Mouse (Mus musculus) liver, adult 2 months (tissue): ENCODE measurements around the gene Ppara. TPM values are rescaled to one million over a fixed set of nuclear protein-coding genes. Genes with fewer than 3 reads are reported as not detected.

Experiments
- DNase-seq: peaks from one replicate; pipeline ENCODE4 v3.0.0-alpha.2; 2011; ENCODE audit warnings: low read depth, low spot score; ENCODE audit errors: extremely low read depth
- H3K27ac ChIP-seq: fragments of 200-500 bp; replicated peaks from 2 replicates; pipeline ENCODE4 v1.5.1; 2012; ENCODE audit warnings: low read depth, mild to moderate bottlenecking, control low read depth, inconsistent platforms, low read length; ENCODE audit not compliant: insufficient read depth
- H3K27me3 ChIP-seq: fragments of 200-500 bp; 2 replicates; pipeline ENCODE4 v1.6.1; 2012; ENCODE audit warnings: mild to moderate bottlenecking, moderate library complexity, low read length, inconsistent platforms; ENCODE audit not compliant: control insufficient read depth, insufficient read depth
- H3K36me3 ChIP-seq: fragments of 200-500 bp; 2 replicates; pipeline ENCODE4 v1.6.1; 2012; ENCODE audit warnings: low read length, inconsistent platforms; ENCODE audit not compliant: control insufficient read depth, insufficient read depth
- H3K4me1 ChIP-seq: fragments of 200-500 bp; 2 replicates; pipeline ENCODE4 v1.6.1; 2011; ENCODE audit warnings: low read length; ENCODE audit not compliant: control insufficient read depth, insufficient read depth
- H3K4me3 ChIP-seq: fragments of 200-500 bp; 2 replicates; pipeline ENCODE4 v1.5.1; 2011; ENCODE audit warnings: low read depth, mild to moderate bottlenecking, control low read depth, low read length, moderate library complexity; ENCODE audit not compliant: insufficient read depth
- H3K79me2 ChIP-seq: fragments of 200-500 bp; 2 replicates; pipeline ENCODE4 v1.6.1; 2012; ENCODE audit warnings: inconsistent platforms, mild to moderate bottlenecking, low read length, moderate library complexity; ENCODE audit not compliant: control insufficient read depth, insufficient read depth
- H3K9ac ChIP-seq: fragments of 200-500 bp; 2 replicates; pipeline ENCODE4 v1.6.1; 2012; ENCODE audit warnings: low read depth, mild to moderate bottlenecking, control low read depth, inconsistent platforms, low read length
- CTCF ChIP-seq: fragments of 200-500 bp; IDR thresholded peaks from 2 replicates; pipeline ENCODE4 v1.5.1; 2011; ENCODE audit warnings: low read depth, low read length, control low read depth
- POLR2A ChIP-seq: fragments of 200-500 bp; IDR thresholded peaks from 2 replicates; pipeline ENCODE4 v1.6.1; 2011; ENCODE audit warnings: low read length, control low read depth; ENCODE audit not compliant: insufficient read depth; ENCODE audit errors: extremely low read depth
- WGBS: fragments of 180-500 bp; shearing (Covaris S2); methylation state at CpG from one replicate; pipeline ENCODE4 v1.1.7; 2018; 5-methylcytosine and 5-hydroxymethylcytosine counted together
- polyA plus RNA-seq: library from polyadenylated mRNA; depleted of rRNA; stranded (reverse); fragments of >200 nt; gene quantifications from 2 replicates; pipeline ENCODE4 v1.2.3, GENCODE M21; 2012
- total RNA-seq: library from RNA; depleted of rRNA; stranded (reverse); fragments of >200 nt; gene quantifications from 2 replicates; pipeline ENCODE4 v1.2.3, GENCODE M21; 2014

The Ppara gene
- total and polyA plus RNA-seq, 2 experiments = 36.2 to 184 TPM

DNA sequence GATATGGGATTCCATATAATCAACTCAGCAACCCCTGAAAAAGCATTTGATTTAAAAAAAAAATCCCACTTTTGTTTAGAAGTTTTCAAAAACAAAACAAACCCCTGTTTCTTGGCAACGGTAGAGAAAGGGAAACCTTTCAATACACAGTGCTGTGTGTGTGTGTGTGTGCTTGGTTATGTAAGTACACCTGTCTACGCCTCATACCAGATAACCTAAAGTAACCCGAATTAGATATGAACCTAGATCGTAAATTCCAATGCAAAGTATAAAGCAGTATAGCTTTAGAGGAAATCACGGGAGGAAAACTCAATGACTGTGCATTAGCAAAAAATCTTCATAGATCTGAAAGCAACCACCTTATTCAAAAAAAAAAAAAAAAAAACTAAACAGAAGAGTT lies 31.9 kb downstream of the Ppara start:
- peaks cover 43% of the 10 kb centered on the region for H3K4me1 ChIP-seq
- no peak overlapping the region for H3K4me3 ChIP-seq
- 34% methylated on average over 5 of the region's 5 CpGs for WGBS
- peaks cover 17% of the 10 kb centered on the region; the same call in 1 of the 2 replicates for H3K36me3 ChIP-seq
- H3K27ac ChIP-seq = no peak overlapping the region
- no peak overlapping the region for H3K9ac ChIP-seq
- TF ChIP-seq POLR2A (no peak), CTCF (no peak)
- peaks cover 16% of the 10 kb centered on the region; the same call in 1 of the 2 replicates for H3K79me2 ChIP-seq
- DNase-seq = no peak
- H3K27me3 ChIP-seq = no peaks in the 10 kb centered on the region

DNA sequence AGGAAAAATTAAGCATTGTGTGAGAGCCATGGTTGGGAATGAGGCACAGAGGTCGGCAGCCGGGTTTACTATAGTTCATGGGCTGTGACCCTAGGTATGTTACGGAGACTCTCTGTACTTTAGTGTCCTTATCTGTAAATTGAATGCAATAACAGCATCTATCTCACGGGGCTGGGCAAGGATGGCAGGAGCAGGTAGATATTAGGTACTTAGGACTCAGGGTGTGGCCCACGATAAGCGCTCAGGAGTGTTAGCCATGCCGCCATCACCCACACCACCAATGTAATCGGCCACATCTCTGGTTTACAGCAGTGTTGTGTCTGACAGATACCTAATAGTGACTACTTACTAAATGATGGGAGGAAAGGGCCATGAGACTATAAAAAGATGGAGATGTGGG lies 34.2 kb downstream of the Ppara start:
- Histone ChIP-seq H3K79me2 (peaks cover 12% of the 10 kb centered on the region; the same call in 1 of the 2 replicates), H3K36me3 (peaks cover 8% of the 10 kb centered on the region; the same call in 1 of the 2 replicates), H3K4me1 (peaks cover 36% of the 10 kb centered on the region), H3K9ac (peak overlapping the region; percentile 19; the same call in 1 of the 2 replicates), H3K27me3 (no peaks in the 10 kb centered on the region), H3K27ac (peak overlapping the region; percentile 78), H3K4me3 (no peak overlapping the region)
- 40% methylated on average over 8 of the region's 8 CpGs for WGBS
- peak; percentile 62 for DNase-seq
- no peak for TF ChIP-seq CTCF
- TF ChIP-seq POLR2A = no peak

DNA sequence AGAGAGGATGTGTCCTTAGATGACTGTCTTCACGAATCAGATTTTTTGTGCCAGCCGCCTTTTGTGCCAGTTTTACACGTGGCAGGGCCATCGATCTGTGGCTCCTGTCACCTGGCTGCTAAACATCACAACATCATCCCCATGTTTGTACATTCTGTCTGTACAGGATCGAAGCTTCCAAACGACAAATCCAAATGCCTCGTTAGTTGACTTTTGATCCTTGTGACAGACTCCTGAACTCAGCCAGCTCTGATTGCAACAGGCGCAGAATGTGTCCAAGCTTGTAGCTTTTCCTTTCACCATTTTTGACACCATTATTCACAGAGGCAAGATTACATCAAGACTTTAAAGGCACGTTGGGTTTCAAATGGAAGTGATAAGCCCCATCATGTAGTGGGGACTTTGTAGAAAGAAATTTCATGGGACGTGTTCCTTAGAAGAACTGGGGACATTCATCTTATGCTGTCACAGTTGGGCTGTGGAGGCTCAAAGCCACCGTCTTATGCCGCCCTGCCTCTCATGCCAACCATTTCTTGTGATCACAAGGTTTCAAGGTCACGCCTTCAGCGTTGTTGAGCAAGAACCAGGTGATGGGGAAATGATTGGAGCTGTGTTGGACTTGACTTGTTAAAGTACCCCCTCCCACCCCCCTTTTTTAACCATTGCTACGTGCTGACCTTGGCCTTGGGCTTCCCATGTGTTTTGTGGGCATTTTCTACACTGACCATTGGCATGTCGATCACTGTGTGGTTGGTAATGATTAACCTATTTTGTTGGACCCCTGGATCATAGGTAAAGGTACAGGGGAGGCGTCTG lies 36.7 kb downstream of the Ppara start:
- H3K4me1 ChIP-seq = peaks cover 44% of the 10 kb centered on the region
- 21% methylated on average over 17 of the region's 17 CpGs for WGBS

DNA sequence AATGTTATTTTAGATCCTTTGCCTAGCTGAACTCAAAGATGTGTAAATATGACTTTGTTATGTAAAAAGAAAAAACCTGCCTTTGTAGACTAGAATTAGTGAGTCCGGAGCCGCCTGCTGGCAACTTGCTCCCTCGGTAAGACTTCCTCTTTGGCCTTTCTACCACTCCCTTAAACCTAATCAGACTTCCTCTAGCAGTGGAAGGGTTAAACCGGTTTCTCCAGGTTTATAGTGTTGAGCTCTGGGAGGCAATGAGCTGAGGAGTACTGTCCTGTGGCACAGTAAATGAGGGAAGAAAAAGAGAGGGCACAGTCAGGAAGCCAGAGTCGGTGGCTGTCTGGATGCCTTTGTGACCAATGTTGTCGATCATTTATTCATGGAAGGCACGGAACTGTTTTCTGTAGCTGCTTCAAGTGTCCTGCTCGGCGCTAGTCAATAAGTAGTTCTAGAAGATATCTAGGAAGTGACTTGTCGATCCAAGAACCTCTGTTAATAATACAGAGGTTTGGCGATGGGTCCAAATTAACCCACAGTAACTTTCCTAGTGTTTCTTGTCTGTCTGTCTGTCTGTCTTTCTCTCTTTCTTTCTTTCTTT lies 37.5 kb downstream of the Ppara start:
- H3K36me3 ChIP-seq = 0 out of 2 replicates have a peak, but pooled peaks cover 2% of the 10 kb centered on the region
- no peak for DNase-seq
- peak overlapping the region; percentile 99 for H3K27ac ChIP-seq
- 13% methylated on average over 11 of the region's 11 CpGs for WGBS
- TF ChIP-seq CTCF (peak; percentile 39; the same call in 1 of the 2 replicates), POLR2A (0 out of 2 replicates have a peak, but pooled peaks have one; percentile 5)
- H3K4me1 ChIP-seq = peaks cover 48% of the 10 kb centered on the region
- no peaks in the 10 kb centered on the region for H3K27me3 ChIP-seq
- peak overlapping the region; percentile 87 for H3K9ac ChIP-seq
- H3K79me2 ChIP-seq = peaks cover 12% of the 10 kb centered on the region; the same call in 1 of the 2 replicates
- peak overlapping the region; percentile 53 for H3K4me3 ChIP-seq

More for the DNA sequence above, 36.7 kb downstream of the Ppara start:
- H3K27me3 ChIP-seq = no peaks in the 10 kb centered on the region
- no peak overlapping the region for H3K4me3 ChIP-seq
- peak overlapping the region; percentile 92 for H3K27ac ChIP-seq
- H3K36me3 ChIP-seq = peaks cover 2% of the 10 kb centered on the region; the same call in 1 of the 2 replicates
- H3K9ac ChIP-seq = peak overlapping the region; percentile 17; the same call in 1 of the 2 replicates
- peak; percentile 100 for DNase-seq
- H3K79me2 ChIP-seq = peaks cover 13% of the 10 kb centered on the region; the same call in 1 of the 2 replicates
- TF ChIP-seq POLR2A (no peak), CTCF (no peak)

DNA sequence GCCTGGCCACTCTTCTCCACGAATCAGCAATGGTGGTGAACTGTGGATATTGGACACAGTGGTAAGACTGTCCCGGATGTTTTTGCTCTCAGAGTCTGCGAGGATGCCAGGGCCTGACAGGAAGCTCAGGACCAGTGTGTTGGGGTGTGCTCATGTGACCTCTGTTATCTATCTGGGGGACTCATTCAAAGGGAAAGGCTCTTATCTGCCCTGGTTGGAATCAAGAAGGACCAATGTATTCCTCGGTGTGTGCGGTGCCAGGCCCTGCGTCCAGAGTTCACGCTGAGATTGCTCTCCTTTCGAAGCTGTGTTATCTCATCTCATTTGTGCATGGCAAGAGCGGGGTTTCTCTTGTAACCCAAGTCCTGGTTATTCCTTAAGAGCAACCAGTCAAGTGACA lies 39.6 kb downstream of the Ppara start:
- Histone ChIP-seq H3K4me1 (peaks cover 43% of the 10 kb centered on the region), H3K79me2 (peaks cover 10% of the 10 kb centered on the region; the same call in 1 of the 2 replicates), H3K27ac (peak overlapping the region; percentile 97), H3K4me3 (no peak overlapping the region), H3K36me3 (peaks cover 13% of the 10 kb centered on the region; the same call in 1 of the 2 replicates), H3K27me3 (no peaks in the 10 kb centered on the region), H3K9ac (peak overlapping the region; percentile 40; the same call in 1 of the 2 replicates)
- peak; percentile 99 for DNase-seq
- 20% methylated on average over 9 of the region's 9 CpGs for WGBS
- TF ChIP-seq POLR2A = no peak
- TF ChIP-seq CTCF = no peak
